Mouse (Mus musculus): ENCODE data around the gene Slc7a14. TPM values are rescaled to one million over a fixed set of nuclear protein-coding genes. Genes with fewer than 3 reads are reported as not detected.

The Slc7a14 gene
- total RNA-seq, 1 experiment from 2014 or later = not detected

DNA sequence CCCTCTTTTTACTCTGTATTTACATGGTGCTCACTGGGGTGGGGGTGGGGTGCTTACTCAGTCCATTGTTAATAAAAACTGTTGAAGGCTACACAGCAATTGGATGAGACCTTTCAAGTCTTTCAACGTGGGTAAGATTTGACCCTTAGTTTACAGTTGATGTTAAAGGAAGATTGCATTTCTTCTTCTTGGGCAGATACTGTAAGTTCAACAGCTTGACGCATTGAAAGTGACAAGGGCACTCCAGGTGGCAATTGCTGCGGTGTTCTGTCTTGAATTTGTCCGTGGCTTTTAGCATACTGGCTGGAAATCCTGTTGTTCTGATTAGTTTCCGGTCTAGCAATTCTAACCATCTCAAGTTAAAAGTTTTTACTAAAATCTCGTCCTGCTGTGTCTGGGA is 148.8 kb downstream of the Slc7a14 start:
- no peak for ATAC-seq (replicated peaks in 1 of 2; ENCODE audit: insufficient read depth in 1 of 2, low FRiP score in 2 of 2, low TSS enrichment in 1 of 2, low read depth in 1 of 2, poor library complexity in 2 of 2, severe bottlenecking in 2 of 2)

DNA sequence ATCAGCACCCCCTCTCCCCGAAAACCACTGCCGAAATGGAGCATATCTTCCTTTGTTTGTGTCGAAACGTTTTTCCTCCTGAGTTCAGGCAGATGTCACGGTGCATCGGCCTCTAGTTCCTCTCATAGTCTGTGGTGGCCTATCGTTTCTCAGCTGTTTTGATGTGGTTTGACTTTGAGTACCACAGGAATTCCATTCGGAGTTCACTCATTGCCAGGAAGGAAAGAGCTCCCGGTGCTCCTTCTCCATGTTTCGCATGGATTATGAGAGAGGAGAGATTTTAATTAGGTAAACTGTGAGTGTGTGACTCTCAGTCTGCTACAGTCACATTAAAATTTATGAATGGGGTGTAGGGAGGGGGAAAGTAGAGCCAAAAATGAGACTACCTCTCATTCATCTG is 150.1 kb downstream of the Slc7a14 start:
- ATAC-seq (replicated peaks in 1 of 2; ENCODE audit: insufficient read depth in 1 of 2, low FRiP score in 2 of 2, low TSS enrichment in 1 of 2, low read depth in 1 of 2, poor library complexity in 2 of 2, severe bottlenecking in 2 of 2) = no peak

DNA sequence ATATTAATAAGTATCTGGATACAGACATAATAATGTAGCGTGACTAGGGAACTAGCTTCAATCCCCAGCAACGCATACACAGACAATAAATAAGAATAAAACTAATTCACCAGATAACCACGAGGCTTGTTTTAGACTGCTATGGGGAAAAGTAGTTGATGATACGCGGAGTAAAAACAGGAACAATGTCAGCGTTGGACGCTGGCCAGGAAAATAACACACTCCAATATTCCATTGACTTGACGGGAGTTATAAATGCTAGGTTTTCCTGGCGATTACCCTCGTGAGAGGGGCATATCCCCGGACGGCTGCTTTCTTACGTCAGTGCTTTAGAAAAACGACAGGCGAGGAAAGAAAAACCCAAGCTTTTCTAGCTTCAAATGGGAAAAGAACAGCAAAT is 152.4 kb downstream of the Slc7a14 start:
- no peak for ATAC-seq (replicated peaks in 1 of 2; ENCODE audit: insufficient read depth in 1 of 2, low FRiP score in 2 of 2, low TSS enrichment in 1 of 2, low read depth in 1 of 2, poor library complexity in 2 of 2, severe bottlenecking in 2 of 2)

DNA sequence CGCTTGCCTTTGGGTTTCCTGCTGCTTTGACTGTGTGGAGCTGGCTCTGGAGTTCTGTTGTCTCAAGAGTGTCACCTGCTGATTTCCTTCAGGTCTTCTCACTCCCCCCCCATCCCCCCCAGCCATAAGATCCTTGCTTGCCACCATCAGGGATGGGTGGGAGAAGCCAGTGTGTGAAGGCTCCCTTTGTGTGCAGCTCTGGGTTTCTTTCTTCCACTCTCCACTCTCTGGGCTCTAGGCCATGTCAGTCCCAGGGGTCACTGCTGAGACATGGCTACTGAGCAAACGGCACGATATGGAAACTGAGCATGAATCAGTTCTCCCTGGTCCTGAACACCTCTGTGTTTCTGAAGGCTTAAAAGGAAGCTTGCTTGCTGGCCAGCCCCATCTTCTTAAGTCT is 154.1 kb downstream of the Slc7a14 start:
- ATAC-seq (replicated peaks in 1 of 2; ENCODE audit: insufficient read depth in 1 of 2, low FRiP score in 2 of 2, low TSS enrichment in 1 of 2, low read depth in 1 of 2, poor library complexity in 2 of 2, severe bottlenecking in 2 of 2) = no peak

Other genes starting within 250 kb of the Slc7a14 start
- 49.2 and 65.2 TPM in 2 replicates for gene Skil, start 215.3 kb downstream of the Slc7a14 start, total RNA-seq (2017)
- gene Cldn11, start 160.5 kb downstream of the Slc7a14 start, total RNA-seq (2017) = not detected in 2 replicates